Mouse (Mus musculus): ENCODE data around the gene Dok1. TPM values are rescaled to one million over a fixed set of nuclear protein-coding genes. Genes with fewer than 3 reads are reported as not detected.

The Dok1 gene
- polyA plus RNA-seq (2016; fragmentation: Nextera tagmentation; extraction: Ambion mirVana): 9.8 and 14.9 TPM in 2 replicates

DNA sequence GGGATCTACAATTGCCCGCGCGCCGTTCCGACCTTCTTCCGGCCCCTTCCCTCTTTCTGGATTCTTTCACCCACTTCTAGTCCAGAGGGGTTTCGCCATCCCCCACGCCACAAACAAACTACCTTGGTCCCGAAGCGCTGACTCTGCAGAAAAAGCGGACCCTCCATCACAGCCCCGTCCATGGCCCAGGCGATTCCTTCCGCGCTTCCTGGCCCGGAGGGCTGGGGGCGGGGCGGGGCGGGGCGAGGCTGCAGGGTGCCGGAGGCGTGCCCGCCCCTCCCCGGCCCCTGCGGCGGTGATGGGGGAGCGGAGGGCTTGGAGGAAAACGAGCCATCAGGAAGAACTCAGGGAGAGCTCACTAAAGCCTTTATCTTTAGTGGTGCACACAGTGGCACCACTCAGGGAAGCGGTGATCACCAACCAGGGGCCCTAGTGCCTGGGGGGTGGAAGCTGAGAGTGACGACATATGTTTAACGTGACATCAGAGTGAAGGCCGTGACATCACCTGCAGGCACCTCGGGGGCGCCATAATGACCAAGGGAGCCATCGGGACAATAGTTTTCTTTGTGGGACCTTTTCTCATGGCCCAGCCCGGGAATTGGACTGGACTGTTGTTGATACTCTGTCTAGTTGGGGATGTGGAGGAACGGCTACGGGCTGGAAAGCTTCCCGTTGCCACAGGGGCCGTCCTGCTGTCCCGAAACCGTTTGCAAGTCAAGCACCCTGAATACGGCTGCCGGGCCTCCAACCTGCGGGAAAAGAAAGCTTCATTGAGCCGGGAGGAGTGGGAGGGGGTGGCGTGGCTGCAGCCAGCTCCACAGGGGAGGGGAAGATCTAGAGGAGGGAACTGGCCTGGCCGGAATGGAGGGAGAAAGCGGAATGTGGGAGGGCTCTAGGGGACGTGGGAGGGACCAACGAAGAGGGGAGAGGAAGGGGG is at the start of gene Dok1, which contains the start of gene Loxl3:
Gene Dok1 (minus strand): TSS at position 223 of the 937 bp plus-strand sequence.
Gene Loxl3 (plus strand): TSS at position 925 of the 937 bp plus-strand sequence.
- DNase-seq (ENCODE audit: low spot score): peak; percentile 86
- H3K4me3 ChIP-seq: peak within 1 kb of the TSS; percentile 66
- H3K36me3 ChIP-seq: no peaks in the 10 kb centered on the region
- peaks cover 44% of the 10 kb centered on the region for H3K4me1 ChIP-seq
- peak within 1 kb of the TSS; percentile 88 for H3K27ac ChIP-seq
- H3K27me3 ChIP-seq (ENCODE audit: low read depth, poor library complexity, severe bottlenecking): peaks cover 82% of the 10 kb centered on the region
- WGBS: under 1% methylated on average over 51 of the region's 51 CpGs
- no peaks in the 10 kb centered on the region for H3K9me3 ChIP-seq (replicated peaks)

DNA sequence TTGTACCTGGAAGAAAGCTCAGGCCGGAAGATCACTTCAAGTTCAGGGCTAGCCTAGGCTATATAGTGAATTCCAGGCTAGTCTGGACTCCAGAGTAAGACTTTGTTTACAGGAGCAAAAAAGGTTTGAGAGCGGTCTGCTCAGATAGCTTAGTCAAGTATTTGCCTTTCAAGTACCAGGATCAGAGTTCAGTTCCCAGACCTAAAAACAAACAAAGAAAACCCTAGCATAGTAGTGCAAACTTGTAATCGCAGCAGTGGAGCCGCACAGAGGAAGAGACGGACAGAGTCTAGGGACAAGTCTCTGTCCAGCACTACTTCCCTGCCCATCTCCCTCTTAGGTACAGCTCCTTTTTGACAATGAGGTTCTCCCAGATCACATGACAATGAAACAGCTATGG is 46.9 kb upstream of the Dok1 start:
- Histone ChIP-seq H3K4me3 (no peak overlapping the region), H3K9me3 (replicated peaks) (no peaks in the 10 kb centered on the region), H3K36me3 (peaks cover 34% of the 10 kb centered on the region), H3K4me1 (peaks cover 52% of the 10 kb centered on the region), H3K27me3 (ENCODE audit: low read depth, poor library complexity, severe bottlenecking) (peaks cover 55% of the 10 kb centered on the region), H3K27ac (no peak overlapping the region)
- no peak for DNase-seq (ENCODE audit: low spot score)
- WGBS: 94% methylated on average over 5 of the region's 5 CpGs

DNA sequence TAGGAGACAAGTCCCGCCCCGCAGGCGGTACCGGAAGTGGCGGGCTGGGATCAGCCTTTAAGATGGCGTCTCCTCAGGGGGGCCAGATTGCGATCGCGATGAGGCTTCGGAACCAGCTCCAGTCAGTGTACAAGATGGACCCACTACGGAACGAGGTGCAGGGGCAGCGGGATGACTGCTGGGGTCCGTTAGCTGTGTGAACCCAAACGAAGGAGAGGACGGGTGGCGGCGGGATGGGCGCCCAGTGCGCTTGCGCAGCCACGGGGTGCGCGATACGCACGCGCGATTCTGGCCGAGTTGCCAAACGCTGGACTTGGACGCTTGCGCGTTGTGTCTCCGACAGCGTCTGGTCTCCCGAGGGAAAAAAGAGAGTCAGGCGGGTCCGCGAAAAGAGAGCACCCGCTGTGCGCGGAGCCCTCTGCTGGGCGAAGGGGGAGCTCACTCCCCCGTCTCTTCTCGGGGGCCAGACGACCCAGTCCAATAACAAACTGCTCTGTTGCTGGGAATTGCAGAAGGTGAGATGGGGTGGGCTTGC is 45.1 kb upstream of the Dok1 start:
- Histone ChIP-seq H3K4me1 (peaks cover 34% of the 10 kb centered on the region), H3K36me3 (peaks cover 34% of the 10 kb centered on the region), H3K9me3 (replicated peaks) (no peaks in the 10 kb centered on the region), H3K27ac (peak overlapping the region; percentile 96), H3K27me3 (ENCODE audit: low read depth, poor library complexity, severe bottlenecking) (peaks cover 55% of the 10 kb centered on the region), H3K4me3 (peak overlapping the region; percentile 85)
- WGBS: under 1% methylated on average over 46 of the region's 46 CpGs
- peak; percentile 100 for DNase-seq (ENCODE audit: low spot score)

- Histone ChIP-seq H3K27ac (peak within 1 kb of the TSS; percentile 96), H3K4me1 (peaks cover 29% of the 10 kb centered on the region), H3K27me3 (ENCODE audit: low read depth, poor library complexity, severe bottlenecking) (peaks cover 55% of the 10 kb centered on the region), H3K4me3 (peak within 1 kb of the TSS; percentile 85), H3K9me3 (replicated peaks) (no peaks in the 10 kb centered on the region), H3K36me3 (peaks cover 33% of the 10 kb centered on the region)
- peak; percentile 74 for DNase-seq (ENCODE audit: low spot score)
- under 1% methylated on average over 54 of the region's 54 CpGs for WGBS
Observed at GRCm38 (mm10) chr6:83077630-83078323, 44.5 kb upstream of the Dok1 start, which contains the start of gene Pcgf1. Gene Pcgf1, plus strand, starts transcription at chr6:83077869.

DNA sequence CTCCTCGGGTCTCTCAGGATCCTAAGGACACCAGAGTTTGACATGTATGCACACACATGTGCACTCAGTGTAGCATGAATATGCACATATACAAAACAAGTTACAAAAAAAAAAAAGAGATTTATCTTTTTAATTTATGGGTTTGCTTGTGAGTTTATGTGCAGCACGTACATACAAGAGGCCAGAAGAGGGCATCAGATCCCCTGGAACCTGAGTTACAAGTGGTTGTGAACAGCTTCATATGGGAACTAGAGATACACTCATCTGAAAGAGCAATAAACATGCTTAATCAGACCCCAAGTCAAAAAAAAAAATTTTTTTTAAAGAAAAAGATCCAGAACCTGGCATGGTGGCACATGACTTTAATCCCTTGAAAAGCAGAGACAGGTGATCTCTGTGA is 41.7 kb upstream of the Dok1 start:
- peaks cover 6% of the 10 kb centered on the region for H3K36me3 ChIP-seq
- no peak overlapping the region for H3K27ac ChIP-seq
- H3K9me3 ChIP-seq (replicated peaks): no peaks in the 10 kb centered on the region
- H3K27me3 ChIP-seq (ENCODE audit: low read depth, poor library complexity, severe bottlenecking): peaks cover 71% of the 10 kb centered on the region
- DNase-seq (ENCODE audit: low spot score): no peak
- 30% methylated on average over 2 of the region's 2 CpGs for WGBS
- peaks cover 42% of the 10 kb centered on the region for H3K4me1 ChIP-seq
- no peak overlapping the region for H3K4me3 ChIP-seq

DNA sequence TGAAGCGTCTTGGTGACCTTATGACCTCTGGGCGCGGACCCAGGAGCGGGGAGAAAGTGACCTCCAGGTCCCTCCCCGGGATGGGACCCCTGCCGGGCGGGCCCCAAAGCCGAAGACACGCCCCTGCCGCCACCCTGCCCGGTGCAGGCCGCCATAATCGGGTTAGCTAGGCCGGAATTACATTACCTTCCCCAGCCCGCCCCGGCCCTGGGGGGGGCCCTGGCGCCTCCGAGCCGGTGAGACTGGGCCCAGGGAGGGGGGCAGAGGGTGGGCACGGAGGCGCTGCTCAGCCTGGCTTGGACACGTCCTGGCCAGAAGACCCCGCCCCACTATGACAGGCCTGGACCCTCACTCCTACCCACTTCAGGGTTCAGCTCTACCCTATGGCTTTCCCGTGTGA is 37.9 kb upstream of the Dok1 start:
- H3K4me3 ChIP-seq: peak overlapping the region; percentile 44
- WGBS: 1% methylated on average over 24 of the region's 24 CpGs
- DNase-seq (ENCODE audit: low spot score): no peak
- H3K27ac ChIP-seq: 0 out of 2 replicates have a peak overlapping the region, but pooled peaks have one; percentile 27
- no peaks in the 10 kb centered on the region for H3K9me3 ChIP-seq (replicated peaks)
- H3K27me3 ChIP-seq (ENCODE audit: low read depth, poor library complexity, severe bottlenecking): peaks cover 100% of the 10 kb centered on the region
- no peaks in the 10 kb centered on the region for H3K36me3 ChIP-seq
- H3K4me1 ChIP-seq: peaks cover 35% of the 10 kb centered on the region

GRCm38 (mm10) chr6:83070311-83071219 is 37.3 kb upstream of the Dok1 start:
- WGBS: under 1% methylated on average over 51 of the region's 58 CpGs

GRCm38 (mm10) chr6:83070247-83070310 is 36.8 kb upstream of the Dok1 start, which contains the start of gene Tlx2:
Gene Tlx2, minus strand, starts transcription at chr6:83070293.
- Histone ChIP-seq H3K9me3 (replicated peaks) (no peaks in the 10 kb centered on the region), H3K4me1 (peaks cover 35% of the 10 kb centered on the region), H3K27ac (0 out of 2 replicates have a peak within 1 kb of the TSS, but pooled peaks have one; percentile 27), H3K36me3 (no peaks in the 10 kb centered on the region), H3K27me3 (ENCODE audit: low read depth, poor library complexity, severe bottlenecking) (peaks cover 100% of the 10 kb centered on the region), H3K4me3 (peak within 1 kb of the TSS; percentile 44)
- DNase-seq (ENCODE audit: low spot score): no peak
- under 1% methylated on average over 10 of the region's 10 CpGs for WGBS

More at GRCm38 (mm10) chr6:83070311-83071219, 37.3 kb upstream of the Dok1 start:
- H3K9me3 ChIP-seq (replicated peaks): no peaks in the 10 kb centered on the region
- peaks cover 35% of the 10 kb centered on the region for H3K4me1 ChIP-seq
- peak overlapping the region; percentile 44 for H3K4me3 ChIP-seq
- H3K27ac ChIP-seq: 0 out of 2 replicates have a peak overlapping the region, but pooled peaks have one; percentile 27
- no peaks in the 10 kb centered on the region for H3K36me3 ChIP-seq
- peaks cover 100% of the 10 kb centered on the region for H3K27me3 ChIP-seq (ENCODE audit: low read depth, poor library complexity, severe bottlenecking)
- DNase-seq (ENCODE audit: low spot score): peak; percentile 79

GRCm38 (mm10) chr6:83069488-83070246 is 36.4 kb upstream of the Dok1 start:
- Histone ChIP-seq H3K36me3 (no peaks in the 10 kb centered on the region), H3K4me1 (peaks cover 35% of the 10 kb centered on the region), H3K27me3 (ENCODE audit: low read depth, poor library complexity, severe bottlenecking) (peaks cover 100% of the 10 kb centered on the region), H3K27ac (0 out of 2 replicates have a peak overlapping the region, but pooled peaks have one; percentile 11), H3K9me3 (replicated peaks) (no peaks in the 10 kb centered on the region), H3K4me3 (peak overlapping the region; percentile 44)
- WGBS: 1% methylated on average over 69 of the region's 69 CpGs
- peak; percentile 68 for DNase-seq (ENCODE audit: low spot score)

- 1% methylated on average over 81 of the region's 81 CpGs for WGBS
- H3K27me3 ChIP-seq (ENCODE audit: low read depth, poor library complexity, severe bottlenecking): peaks cover 100% of the 10 kb centered on the region
- peak; percentile 69 for DNase-seq (ENCODE audit: low spot score)
- peak overlapping the region; percentile 44 for H3K4me3 ChIP-seq
- peaks cover 35% of the 10 kb centered on the region for H3K4me1 ChIP-seq
- H3K36me3 ChIP-seq: no peaks in the 10 kb centered on the region
- H3K27ac ChIP-seq: no peak overlapping the region
- no peaks in the 10 kb centered on the region for H3K9me3 ChIP-seq (replicated peaks)
Observed at GRCm38 (mm10) chr6:83068706-83069487, 35.6 kb upstream of the Dok1 start.

DNA sequence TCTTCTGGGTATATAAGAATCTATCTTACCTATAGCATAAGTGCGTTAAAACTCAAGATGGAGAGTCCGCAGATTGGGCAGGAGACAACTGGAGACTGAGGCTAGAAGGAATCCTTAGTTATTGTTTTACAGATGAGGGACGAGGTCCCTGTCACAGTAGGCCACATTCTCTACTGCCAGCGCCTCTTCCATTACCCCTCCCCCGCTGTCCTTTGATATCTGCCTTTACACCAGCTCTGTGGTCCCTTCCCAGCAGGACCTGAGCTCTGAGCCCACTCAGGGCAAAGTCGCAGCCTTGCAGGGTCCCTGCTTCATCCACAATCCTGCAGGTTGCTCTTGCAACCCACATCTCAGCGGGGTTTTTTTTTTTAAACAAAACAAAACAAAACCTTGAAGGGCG is 35.0 kb upstream of the Dok1 start:
- DNase-seq (ENCODE audit: low spot score): no peak
- Histone ChIP-seq H3K36me3 (no peaks in the 10 kb centered on the region), H3K9me3 (replicated peaks) (no peaks in the 10 kb centered on the region), H3K27ac (no peak overlapping the region), H3K27me3 (ENCODE audit: low read depth, poor library complexity, severe bottlenecking) (peaks cover 100% of the 10 kb centered on the region), H3K4me1 (peaks cover 35% of the 10 kb centered on the region), H3K4me3 (peak overlapping the region; percentile 44; the same call in 1 of the 2 replicates)
- 4% methylated on average over 8 of the region's 8 CpGs for WGBS

Measured in limb, embryonic 10.5 days (tissue).